Mouse (Mus musculus) liver, postnatal 0 days (tissue): ENCODE data around the gene Ccdc74a. TPM values are rescaled to one million over a fixed set of nuclear protein-coding genes. Genes with fewer than 3 reads are reported as not detected.

Source experiments
- ATAC-seq: fragments of 200-750 bp; cut with Nextera tagmentation; 2 replicates; pipeline ENCODE4 v1.8.0; 2017; ENCODE audit warnings: mild to moderate bottlenecking, moderate library complexity
- DNase-seq: peaks from one replicate; pipeline ENCODE4 v3.0.0-alpha.2; 2016
- H3K27ac ChIP-seq: fragments of 300-500 bp; sonication (generic); 2 replicates; pipeline ENCODE4 v1.5.1; 2014; ENCODE audit warnings: antibody characterized with exemption, moderate library complexity, mild to moderate bottlenecking, low read depth
- H3K27me3 ChIP-seq: fragments of 300-500 bp; sonication (generic); 2 replicates; pipeline ENCODE4 v1.6.1; 2014; ENCODE audit warnings: low read length, control low read depth, mixed read lengths; ENCODE audit not compliant: insufficient read depth
- H3K36me3 ChIP-seq: fragments of 300-500 bp; sonication (generic); replicated peaks from 2 replicates; pipeline ENCODE4 v1.6.1; 2014; ENCODE audit warnings: mild to moderate bottlenecking, control low read depth, low read length, moderate library complexity, mixed read lengths; ENCODE audit not compliant: insufficient read depth
- H3K4me1 ChIP-seq: fragments of 300-500 bp; sonication (generic); 2 replicates; pipeline ENCODE4 v1.6.1; 2014; ENCODE audit warnings: antibody characterized with exemption, mild to moderate bottlenecking, control low read depth; ENCODE audit not compliant: insufficient read depth
- H3K4me2 ChIP-seq: fragments of 300-500 bp; sonication (generic); 2 replicates; pipeline ENCODE4 v1.6.1; 2014; ENCODE audit warnings: low read depth, mild to moderate bottlenecking, low read length, moderate library complexity, mixed read lengths
- H3K4me3 ChIP-seq: fragments of 300-500 bp; sonication (generic); 2 replicates; pipeline ENCODE4 v1.5.1; 2014; ENCODE audit warnings: low read depth, low read length
- H3K9ac ChIP-seq: fragments of 300-500 bp; sonication (generic); replicated peaks from 2 replicates; pipeline ENCODE4 v1.6.1; 2014; ENCODE audit warnings: mild to moderate bottlenecking, moderate library complexity
- H3K9me3 ChIP-seq: fragments of 300-500 bp; sonication (generic); 2 replicates; pipeline ENCODE4 v1.6.1; 2016; ENCODE audit warnings: mild to moderate bottlenecking, control low read depth, low read length, mixed read lengths
- CTCF ChIP-seq: sonication (generic); IDR thresholded peaks from 2 replicates; pipeline ENCODE4 v1.5.1; 2016; ENCODE audit warnings: antibody characterized with exemption, low read depth
- EP300 ChIP-seq: IDR thresholded peaks from 2 replicates; pipeline ENCODE4 v1.6.1; 2016; ENCODE audit warnings: antibody characterized with exemption, low read depth, mild to moderate bottlenecking
- WGBS: fragments of 180-500 bp; shearing (Covaris S2); extraction: QIAGEN DNeasy Blood & Tissue Kit; methylation state at CpG from one replicate; pipeline ENCODE4 v1.1.7; 2014; ENCODE audit not compliant: insufficient replicate concordance; 5-methylcytosine and 5-hydroxymethylcytosine counted together
- polyA plus RNA-seq: library from polyadenylated mRNA; unstranded; fragments of >200 nt; fragmentation: Nextera tagmentation; extraction: Ambion mirVana; gene quantifications from 2 replicates; pipeline ENCODE4 v1.2.1, GENCODE M21; 2015

Gene Ccdc74a
- polyA plus RNA-seq, 1 experiment from 2014 or later, result 3.3 TPM

DNA sequence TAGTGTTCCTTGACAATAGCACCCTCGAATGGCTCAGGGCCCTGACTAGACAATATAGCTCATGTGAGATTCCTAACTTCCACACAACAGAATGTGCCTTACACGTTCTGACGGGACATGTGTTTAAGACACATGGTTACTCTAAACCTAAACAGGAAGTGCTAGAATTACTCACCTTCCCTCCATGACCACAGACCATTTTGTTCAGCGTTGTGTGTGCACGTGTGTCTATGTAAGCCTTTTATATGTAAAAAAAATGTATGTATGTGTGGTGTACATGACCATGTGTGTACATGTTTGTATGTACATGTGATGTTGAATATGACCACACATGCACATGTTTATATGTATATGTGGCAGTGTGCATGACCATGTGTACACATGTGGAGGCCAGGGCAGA lies 30.1 kb upstream of the Ccdc74a start:
- WGBS, result 58% methylated on average over 5 of the region's 5 CpGs
- no peak for TF ChIP-seq CTCF
- TF ChIP-seq EP300, result no peak
- ATAC-seq, result no peak
- H3K27me3 ChIP-seq, result no peaks in the 10 kb centered on the region
- no peak for DNase-seq
- no peak overlapping the region for H3K4me2 ChIP-seq
- no peaks in the 10 kb centered on the region for H3K9me3 ChIP-seq
- no peak overlapping the region for H3K9ac ChIP-seq
- peaks cover 14% of the 10 kb centered on the region for H3K4me1 ChIP-seq
- no peak overlapping the region for H3K27ac ChIP-seq
- no peaks in the 10 kb centered on the region for H3K36me3 ChIP-seq
- H3K4me3 ChIP-seq, result no peak overlapping the region

DNA sequence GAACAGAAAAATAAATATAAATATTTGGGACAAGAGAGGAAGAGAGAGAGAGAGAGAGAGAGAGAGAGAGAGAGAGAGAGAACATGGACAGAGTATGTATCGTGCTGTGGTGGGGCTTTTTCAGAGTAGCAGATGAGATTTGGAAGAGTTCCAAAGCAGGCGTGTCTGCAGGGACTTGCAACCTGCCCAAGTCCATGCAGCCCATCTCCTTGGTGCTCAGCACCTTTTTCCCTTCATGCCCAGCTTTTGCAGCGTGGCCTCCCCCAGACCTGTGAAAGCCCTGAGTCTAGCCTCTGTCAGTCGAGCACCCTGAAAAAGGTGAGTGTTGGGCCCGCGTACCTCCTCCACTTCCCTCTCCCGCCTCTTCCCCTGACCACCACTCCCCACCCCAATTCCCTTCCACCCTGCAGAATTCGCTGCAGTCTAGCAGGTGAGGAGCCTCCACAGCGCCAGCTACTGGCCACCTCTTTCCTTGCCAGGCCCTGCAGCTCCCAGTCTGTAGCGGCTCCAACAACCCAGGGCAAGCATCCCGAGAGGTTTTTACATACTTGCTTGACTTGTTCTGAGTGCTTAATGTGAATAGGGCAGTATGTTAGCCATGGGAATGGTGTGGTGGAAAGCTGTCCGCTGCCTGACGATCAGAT lies 28.2 kb upstream of the Ccdc74a start:
- Histone ChIP-seq H3K4me1 (peaks cover 14% of the 10 kb centered on the region), H3K27ac (no peak overlapping the region), H3K9ac (no peak overlapping the region), H3K4me2 (peak overlapping the region; percentile 24; the same call in 1 of the 2 replicates), H3K4me3 (no peak overlapping the region), H3K27me3 (no peaks in the 10 kb centered on the region), H3K36me3 (no peaks in the 10 kb centered on the region), H3K9me3 (no peaks in the 10 kb centered on the region)
- 23% methylated on average over 13 of the region's 13 CpGs for WGBS
- DNase-seq (peak; percentile 71), ATAC-seq (peak; percentile 54)
- TF ChIP-seq EP300 (no peak), CTCF (peak; percentile 89)

DNA sequence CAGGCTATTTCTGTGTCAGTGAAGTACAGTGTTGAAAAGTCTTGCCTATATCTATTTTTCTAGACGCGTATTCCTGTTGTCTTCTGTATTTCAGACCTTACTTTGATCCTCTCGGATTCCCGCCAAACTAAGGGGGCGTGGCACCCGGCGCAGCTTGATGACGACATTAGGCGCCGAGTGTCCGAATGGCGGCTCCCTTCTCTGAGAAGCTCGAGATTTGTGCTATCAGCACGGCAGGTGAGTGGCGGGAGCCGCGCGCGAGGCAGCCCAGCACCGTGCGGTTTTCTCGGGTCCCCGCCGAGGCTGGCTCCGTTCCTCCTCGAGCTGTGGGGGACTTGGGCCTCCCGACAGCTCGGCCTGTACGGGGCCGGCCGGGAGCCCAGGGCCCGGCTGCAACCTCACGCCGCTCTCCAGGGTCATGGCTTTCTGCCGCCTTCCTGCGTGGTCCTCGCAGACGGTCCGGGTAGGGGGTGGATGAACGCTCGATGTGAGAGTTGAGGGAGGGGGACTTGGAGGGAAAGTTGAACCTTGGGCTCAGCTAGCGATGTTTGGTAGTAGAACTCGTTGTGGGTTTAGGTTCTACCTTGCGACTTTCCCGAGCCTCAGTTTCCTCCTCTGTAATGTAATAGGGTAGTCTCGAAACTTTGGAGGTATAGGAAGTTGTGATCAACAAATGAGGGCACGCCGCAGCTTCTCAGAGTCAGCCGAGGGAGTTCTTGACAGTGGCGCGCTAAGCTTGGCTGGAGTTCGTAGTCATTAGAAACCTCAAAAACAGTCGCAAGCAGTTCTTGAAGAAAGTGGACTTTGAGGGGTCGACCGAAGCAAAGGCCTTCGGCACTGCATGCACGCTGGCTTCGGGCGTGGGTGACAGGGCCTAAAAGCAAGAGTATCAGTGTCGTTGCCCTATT lies 26.8 kb upstream of the Ccdc74a start, which contains the start of gene Smpd4:
Gene Smpd4 (plus strand): TSS at position 157 of the 908 bp plus-strand sequence.
- Histone ChIP-seq H3K27me3 (no peaks in the 10 kb centered on the region), H3K27ac (peak within 1 kb of the TSS; percentile 20; the same call in 1 of the 2 replicates), H3K9ac (peak within 1 kb of the TSS; percentile 91), H3K9me3 (no peaks in the 10 kb centered on the region), H3K36me3 (peaks cover 6% of the 10 kb centered on the region), H3K4me2 (peak within 1 kb of the TSS; percentile 96), H3K4me3 (peak within 1 kb of the TSS; percentile 95), H3K4me1 (peaks cover 14% of the 10 kb centered on the region)
- WGBS, result 2% methylated on average over 60 of the region's 60 CpGs
- no peak for TF ChIP-seq CTCF
- 0 out of 2 replicates have a peak, but pooled peaks have one; percentile 23 for TF ChIP-seq EP300
- DNase-seq, result peak; percentile 95
- peak; percentile 82 for ATAC-seq

DNA sequence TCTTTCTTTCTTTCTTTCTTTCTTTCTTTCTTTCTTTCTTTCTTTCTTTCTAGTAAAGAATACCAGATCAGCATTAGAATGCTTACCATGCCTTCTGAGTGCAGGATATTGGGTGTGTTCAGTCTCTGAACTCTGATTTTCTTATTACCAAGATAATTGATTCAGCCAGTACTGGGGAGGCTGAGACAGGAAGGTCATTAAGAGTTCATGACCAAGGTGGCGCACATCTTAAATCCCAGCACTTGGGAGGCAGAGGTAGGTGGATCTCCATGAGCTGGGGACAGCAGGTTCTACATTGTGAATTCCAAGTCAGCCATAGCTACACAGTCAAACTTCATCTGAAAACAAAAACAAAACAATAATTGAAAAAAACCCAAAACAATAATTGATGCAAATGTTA lies 24.3 kb upstream of the Ccdc74a start:
- WGBS, result 85% methylated on average over 1 of the region's 1 CpGs
- Histone ChIP-seq H3K4me1 (peaks cover 14% of the 10 kb centered on the region), H3K36me3 (peaks cover 27% of the 10 kb centered on the region), H3K27ac (no peak overlapping the region), H3K9ac (no peak overlapping the region), H3K9me3 (no peaks in the 10 kb centered on the region), H3K4me3 (no peak overlapping the region), H3K4me2 (no peak overlapping the region), H3K27me3 (no peaks in the 10 kb centered on the region)
- DNase-seq (no peak), ATAC-seq (no peak)
- TF ChIP-seq CTCF (no peak), EP300 (no peak)

DNA sequence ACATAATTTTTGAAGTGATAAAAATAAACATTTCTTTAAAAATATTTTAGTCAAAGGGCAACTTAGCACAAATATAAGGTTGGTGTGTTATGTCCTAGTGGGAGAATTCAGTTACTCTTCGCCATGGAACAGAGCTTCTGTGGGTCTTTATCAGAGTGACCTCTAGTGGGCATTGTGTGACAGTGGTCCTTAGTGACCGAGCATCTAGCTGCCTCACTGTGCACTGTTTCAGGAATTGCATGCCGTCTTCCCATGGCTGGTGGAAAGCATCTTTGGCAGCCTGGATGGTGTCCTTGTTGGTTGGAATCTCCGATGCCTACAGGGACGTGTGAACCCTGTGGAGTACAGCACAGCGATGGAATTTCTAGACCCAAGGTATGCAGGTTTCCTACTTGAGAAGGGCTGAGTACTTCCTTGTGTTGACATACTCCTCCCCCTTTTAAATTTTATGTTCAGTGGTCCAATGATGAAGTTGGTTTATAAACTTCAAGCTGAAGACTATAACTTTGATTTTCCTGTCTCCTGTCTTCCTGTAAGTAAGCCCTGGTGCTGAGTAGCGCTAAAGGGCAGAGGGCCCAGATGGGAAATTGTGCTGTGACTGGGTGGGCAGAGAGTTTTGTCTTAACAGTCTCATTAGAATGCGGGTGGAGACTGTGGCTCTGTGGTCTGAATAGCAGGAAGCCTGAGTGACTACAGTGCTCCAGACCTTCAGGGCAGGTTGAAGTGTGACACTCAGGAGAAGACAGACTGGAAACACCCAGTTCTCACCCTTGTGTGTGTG lies 20.6 kb upstream of the Ccdc74a start:
- H3K4me1 ChIP-seq, result no peaks in the 10 kb centered on the region
- no peaks in the 10 kb centered on the region for H3K9me3 ChIP-seq
- H3K4me2 ChIP-seq, result no peak overlapping the region
- peak; percentile 73 for TF ChIP-seq CTCF
- no peak for TF ChIP-seq EP300
- 71% methylated on average over 8 of the region's 8 CpGs for WGBS
- no peak for ATAC-seq
- no peak for DNase-seq
- H3K9ac ChIP-seq, result no peak overlapping the region
- H3K27me3 ChIP-seq, result no peaks in the 10 kb centered on the region
- peaks cover 60% of the 10 kb centered on the region for H3K36me3 ChIP-seq
- H3K27ac ChIP-seq, result no peak overlapping the region
- H3K4me3 ChIP-seq, result no peak overlapping the region

DNA sequence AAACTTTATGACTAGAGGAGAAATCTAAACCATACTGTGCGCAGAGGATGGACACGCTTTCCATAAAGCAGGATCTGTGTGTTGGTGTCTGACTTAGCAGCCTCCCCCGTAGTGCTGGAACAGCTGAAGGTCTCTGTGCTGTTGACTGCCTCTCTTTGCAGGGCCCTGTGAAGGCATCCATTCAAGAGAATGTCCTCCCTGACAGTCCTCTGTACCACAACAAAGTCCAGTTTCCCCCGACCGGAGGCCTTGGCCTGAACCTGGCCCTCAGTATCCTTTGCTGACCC lies 20.1 kb upstream of the Ccdc74a start:
- no peaks in the 10 kb centered on the region for H3K4me1 ChIP-seq
- no peak overlapping the region for H3K27ac ChIP-seq
- no peaks in the 10 kb centered on the region for H3K9me3 ChIP-seq
- no peaks in the 10 kb centered on the region for H3K27me3 ChIP-seq
- ATAC-seq (no peak), DNase-seq (no peak)
- H3K9ac ChIP-seq, result no peak overlapping the region
- no peak overlapping the region for H3K4me3 ChIP-seq
- peaks cover 63% of the 10 kb centered on the region for H3K36me3 ChIP-seq
- WGBS, result 93% methylated on average over 5 of the region's 5 CpGs
- no peak for TF ChIP-seq EP300
- no peak for TF ChIP-seq CTCF
- H3K4me2 ChIP-seq, result no peak overlapping the region
